Mouse (Mus musculus): ENCODE data around the gene Ocm.

- TF ChIP-seq POLR2A (IDR thresholded peaks at IDR 0.05; ENCODE audit: low read depth, low read length) (no peak), CTCF (IDR thresholded peaks at IDR 0.05; ENCODE audit: borderline replicate concordance, insufficient read depth, low read length) (no peak)
Measured at GRCm38 (mm10) chr5:144070064-144070463, 43.6 kb upstream of the Ocm start.

Measured in embryonic fibroblast, embryonic 13.5 days (primary cell).